9 mouse cellular contexts compared by ENCODE assay signal in the genomic region with DNA sequence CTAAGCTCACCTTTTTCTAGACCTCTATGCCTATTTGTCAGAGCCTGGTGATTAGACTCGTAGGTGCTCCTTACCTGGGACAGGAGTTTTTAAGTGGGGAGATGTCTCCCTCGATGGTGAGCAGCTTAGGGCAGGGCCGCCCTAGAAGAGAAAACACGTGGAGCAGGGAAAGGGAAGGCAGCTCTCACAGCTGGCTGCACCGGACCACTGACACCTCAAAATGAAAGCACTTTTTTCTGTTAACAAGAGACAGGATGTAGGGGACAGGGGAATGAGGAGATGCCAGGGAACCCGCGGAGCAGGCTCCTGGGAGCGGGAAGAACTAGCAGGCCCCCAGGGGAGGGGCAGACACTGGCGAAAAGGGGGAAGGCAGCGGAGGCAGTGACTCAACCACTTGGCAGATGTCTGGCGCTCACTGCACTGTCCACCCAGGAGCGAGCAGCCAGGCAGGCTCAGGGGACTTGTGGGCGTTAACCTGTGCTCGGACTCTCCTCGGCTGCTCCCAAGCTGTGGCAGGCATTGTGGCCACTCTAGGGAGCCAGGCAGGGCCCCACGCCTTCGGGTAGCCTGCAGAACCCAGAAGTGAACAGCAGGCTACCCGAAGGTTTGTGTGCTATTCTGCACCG. TPM values are rescaled to one million over a fixed set of nuclear protein-coding genes. Genes with fewer than 3 reads are reported as not detected.
DNase-seq lines count a peak whose midpoint lies in the region; ATAC-seq lines count a peak whose summit lies in the region.
"Had no signal": no experiment of that assay in that cellular context is flagged by ENCODE, and none has a peak within 500 bp of the region (broad histone marks: within the 10 kb centered on the region; RNA-seq: fewer than 3 reads in every experiment).

No protein-coding gene starts in this region.

- H3K27ac ChIP-seq in lung, embryonic 16.5 days (ENCODE audit: low read length), result no peak overlapping the region
- H3K27ac ChIP-seq: neural tube, embryonic 13.5 days had no signal

- peak; percentile 36 for DNase-seq in adrenal gland, adult 2 months
- no peak for DNase-seq in adrenal gland, adult 18-20 months (ENCODE audit: low spot score in 2 of 2)
- DNase-seq in adrenal gland, postnatal 36 days, result peak; percentile 35 to 40
- DNase-seq in heart, postnatal 36 days, result peak; percentile 4 to 8
- no peak for DNase-seq in spleen, postnatal 10 days (ENCODE audit: low spot score in 2 of 2)
- DNase-seq in spleen, adult 18-20 months, result no peak

- H3K27me3 ChIP-seq in lung, embryonic 16.5 days (ENCODE audit: control insufficient read depth, insufficient read depth, low read depth, low read length), result no peaks in the 10 kb centered on the region
- H3K27me3 ChIP-seq: neural tube, embryonic 13.5 days had no signal

- 45% methylated on average over 18 of the region's 19 CpGs for WGBS in lung, embryonic 16.5 days

- H3K4me1 ChIP-seq in lung, embryonic 16.5 days (replicated peaks; ENCODE audit: control insufficient read depth, insufficient read depth, low read length), result no peaks in the 10 kb centered on the region
- H3K4me1 ChIP-seq: neural tube, embryonic 13.5 days had no signal

- peak; percentile 49 for ATAC-seq in lung, embryonic 16.5 days (ENCODE audit: low read depth)
- ATAC-seq in CD4-positive, CD25-positive, alpha-beta regulatory T cell, adult 4 months, result no peak

- H3K4me2 ChIP-seq in lung, embryonic 16.5 days (ENCODE audit: low read depth, low read length), result peak overlapping the region; percentile 35
- H3K4me2 ChIP-seq: neural tube, embryonic 13.5 days had no signal

- H3K36me3 ChIP-seq in lung, embryonic 16.5 days (ENCODE audit: control insufficient read depth, insufficient read depth, low read length), result no peaks in the 10 kb centered on the region
- H3K36me3 ChIP-seq: neural tube, embryonic 13.5 days had no signal

- no peaks in the 10 kb centered on the region for H3K9me3 ChIP-seq in lung, embryonic 16.5 days (ENCODE audit: control insufficient read depth, low read length)
- H3K9me3 ChIP-seq: neural tube, embryonic 13.5 days had no signal

- peak overlapping the region; percentile 20 for H3K4me3 ChIP-seq in lung, embryonic 16.5 days (ENCODE audit: low read length)
- H3K4me3 ChIP-seq: neural tube, embryonic 13.5 days had no signal

- no peak overlapping the region for H3K9ac ChIP-seq in lung, embryonic 16.5 days (ENCODE audit: low read length)
- H3K9ac ChIP-seq: neural tube, embryonic 13.5 days had no signal

- intact Hi-C loops in heart, postnatal 36 days (cut with DNase I), result no loop called here

RNA-seq across cellular contexts. Expression of a gene that starts 58.8 kb away (rescaled TPM):
- not detected for total RNA-seq in adrenal gland, adult 2 months (2021)
- polyA plus RNA-seq in adrenal gland, adult 2 months (2012; rRNA removed), result not detected in 2 replicates
- not detected for total RNA-seq in adrenal gland, adult 18-20 months (2021)
- not detected for total RNA-seq in adrenal gland, postnatal 36 days (2021)
- total RNA-seq in heart, postnatal 36 days (2021), result not detected
- polyA plus RNA-seq in lung, embryonic 16.5 days (2015; fragmentation: Nextera tagmentation; extraction: Ambion mirVana), result not detected in 2 replicates
- not detected for polyA plus RNA-seq in CD4-positive, CD25-positive, alpha-beta regulatory T cell, adult 4 months (2017; shearing (Covaris generic))
- polyA plus RNA-seq: neural tube, embryonic 13.5 days had no signal

Comparison
In these comparisons a context has a peak if more than half of its experiments do, and no peak if none do; other contexts are left out.
1. DNase-seq: peak in adrenal gland, adult 2 months (single experiment), adrenal gland, postnatal 36 days (2 of 2) and heart, postnatal 36 days (2 of 2); none in adrenal gland, adult 18-20 months (0 of 2), spleen, postnatal 10 days (0 of 2) and spleen, adult 18-20 months (0 of 2).